Mouse (Mus musculus): Measurements from ENCODE around the gene Slit3. TPM values are rescaled to one million over a fixed set of nuclear protein-coding genes. Genes with fewer than 3 reads are reported as not detected.

Gene Slit3
- total and polyA plus RNA-seq, 3 experiments, result 0.55 to 4.8 (median 2.8) TPM

- Histone ChIP-seq H3K4me3 (replicated peaks in 1 of 3; ENCODE audit: low read depth in 2 of 3, low read length in 2 of 3, poor library complexity in 1 of 3) (no peak overlapping the region), H3K79me2 (replicated peaks; ENCODE audit: control insufficient read depth, extremely low read depth, insufficient read depth, poor library complexity, severe bottlenecking) (no peaks in the 10 kb centered on the region), H3K4me1 (ENCODE audit: control insufficient read depth in 1 of 2, insufficient read depth in 2 of 2) (no peaks in the 10 kb centered on the region), H3K9me3 (replicated peaks; ENCODE audit: low read length) (no peaks in the 10 kb centered on the region), H3K9ac (ENCODE audit: insufficient read depth, low read depth) (no peak overlapping the region), H3K27ac (ENCODE audit: insufficient read depth, low read depth) (no peak overlapping the region), H3K36me3 (replicated peaks in 1 of 2; ENCODE audit: control insufficient read depth in 1 of 2, insufficient read depth in 1 of 2, low read length in 1 of 2) (no peaks in the 10 kb centered on the region), H3K4me2 (ENCODE audit: insufficient read depth, low read depth, poor library complexity, severe bottlenecking) (no peak overlapping the region), H3K27me3 (replicated peaks) (no peaks in the 10 kb centered on the region)
- in situ Hi-C loops (cut with MboI; ENCODE audit: low pct_ligation_motif_present, low pct_unique_long_range_greater_than_20kb, low sequenced_read_pairs) (loop anchor here (25.0 kb wide), 1 partner anchor 231 kb away; no protein-coding TSS in a partner anchor), dilution Hi-C loops (cut with MboI; ENCODE audit: extremely low pct_ligation_motif_present, extremely low pct_unique_long_range_greater_than_20kb, low sequenced_read_pairs) (no loop called here)
- DNase-seq (ENCODE audit: extremely low read depth), result no peak
- TF ChIP-seq ZKSCAN1 (IDR thresholded peaks at IDR 0.05; ENCODE audit: borderline replicate concordance, low read depth, low read length), result no peak
- no peak for TF ChIP-seq ZC3H11A (IDR thresholded peaks at IDR 0.05; ENCODE audit: low read depth, low read length)
- TF ChIP-seq ELF1 (IDR thresholded peaks at IDR 0.05; ENCODE audit: low read depth, low read length), result no peak
- TF ChIP-seq SMC3 (IDR thresholded peaks at IDR 0.05; ENCODE audit: low read depth, low read length), result no peak
Observed at GRCm38 (mm10) chr11:35431130-35431529, 310.1 kb downstream of the Slit3 start.

DNA sequence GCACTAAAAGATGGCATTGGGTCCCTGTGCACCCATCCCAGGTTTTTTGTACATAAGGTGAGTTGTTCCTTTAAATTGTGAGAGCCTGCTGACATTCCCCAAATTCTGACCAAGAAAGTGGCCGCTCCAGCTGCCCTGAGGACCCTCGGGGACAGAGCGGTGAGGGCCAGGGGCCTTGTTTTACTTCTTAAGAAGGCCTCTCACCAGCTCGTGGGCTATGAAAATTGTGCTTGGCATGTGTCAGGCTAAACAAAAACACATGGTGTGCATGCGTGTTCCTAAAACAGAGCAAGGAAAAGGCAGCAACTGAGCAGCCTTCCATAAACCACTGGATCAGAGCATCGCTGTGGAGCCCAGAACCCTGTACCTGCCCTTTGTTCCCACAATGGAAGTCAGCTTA lies 316.5 kb downstream of the Slit3 start:
- Histone ChIP-seq H3K79me2 (replicated peaks; ENCODE audit: control insufficient read depth, extremely low read depth, insufficient read depth, poor library complexity, severe bottlenecking) (no peaks in the 10 kb centered on the region), H3K9ac (ENCODE audit: insufficient read depth, low read depth) (no peak overlapping the region), H3K36me3 (replicated peaks in 1 of 2; ENCODE audit: control insufficient read depth in 1 of 2, insufficient read depth in 1 of 2, low read length in 1 of 2) (no peaks in the 10 kb centered on the region), H3K27me3 (replicated peaks) (no peaks in the 10 kb centered on the region), H3K27ac (ENCODE audit: insufficient read depth, low read depth) (no peak overlapping the region), H3K4me1 (ENCODE audit: control insufficient read depth in 1 of 2, insufficient read depth in 2 of 2) (peaks cover 2 to 9% of the 10 kb centered on the region in 2 experiments; a peak in 3 of 4 replicates), H3K4me3 (replicated peaks in 1 of 3; ENCODE audit: low read depth in 2 of 3, low read length in 2 of 3, poor library complexity in 1 of 3) (no peak overlapping the region), H3K9me3 (replicated peaks; ENCODE audit: low read length) (no peaks in the 10 kb centered on the region), H3K4me2 (ENCODE audit: insufficient read depth, low read depth, poor library complexity, severe bottlenecking) (no peak overlapping the region)
- dilution Hi-C loops (cut with MboI; ENCODE audit: extremely low pct_ligation_motif_present, extremely low pct_unique_long_range_greater_than_20kb, low sequenced_read_pairs), result no loop called here
- in situ Hi-C loops (cut with MboI; ENCODE audit: low pct_ligation_motif_present, low pct_unique_long_range_greater_than_20kb, low sequenced_read_pairs), result loop anchor here (25.0 kb wide), 1 partner anchor 225 kb away; no protein-coding TSS in a partner anchor
- DNase-seq (ENCODE audit: extremely low read depth), result no peak
- TF ChIP-seq NELFE (IDR thresholded peaks at IDR 0.05; ENCODE audit: low read depth, low read length), result no peak
- TF ChIP-seq BHLHE40 (IDR thresholded peaks at IDR 0.05; ENCODE audit: low read depth, low read length), result no peak
- no peak for TF ChIP-seq SMC3 (IDR thresholded peaks at IDR 0.05; ENCODE audit: low read depth, low read length)
- no peak for TF ChIP-seq GABPA (IDR thresholded peaks at IDR 0.05; ENCODE audit: insufficient replicate concordance, low read depth, low read length)
- no peak for TF ChIP-seq SIN3A (IDR thresholded peaks at IDR 0.05; ENCODE audit: low read length)
- TF ChIP-seq POLR2A (IDR thresholded peaks at IDR 0.05; ENCODE audit: low read depth, low read length), result no peak
- no peak for TF ChIP-seq ZC3H11A (IDR thresholded peaks at IDR 0.05; ENCODE audit: low read depth, low read length)
- TF ChIP-seq NRF1 (IDR thresholded peaks at IDR 0.05; ENCODE audit: low read depth, low read length), result no peak
- TF ChIP-seq TBP (conservative IDR thresholded peaks at IDR 0.05; ENCODE audit: low read depth, low read length), result no peak
- no peak for TF ChIP-seq MAZ (IDR thresholded peaks at IDR 0.05; ENCODE audit: low read depth, low read length)
- TF ChIP-seq USF1 (IDR thresholded peaks at IDR 0.05; ENCODE audit: low read depth, low read length), result no peak

- H3K9me3 ChIP-seq (replicated peaks; ENCODE audit: low read length), result no peaks in the 10 kb centered on the region
- no peak for TF ChIP-seq ZC3H11A (IDR thresholded peaks at IDR 0.05; ENCODE audit: low read depth, low read length)
- TF ChIP-seq EP300 (IDR thresholded peaks at IDR 0.05; ENCODE audit: low read length), result no peak
- no peak for TF ChIP-seq NRF1 (IDR thresholded peaks at IDR 0.05; ENCODE audit: low read depth, low read length)
- TF ChIP-seq POLR2AphosphoS2 (IDR thresholded peaks at IDR 0.05; ENCODE audit: low read depth, low read length), result no peak
- H3K4me2 ChIP-seq (ENCODE audit: insufficient read depth, low read depth, poor library complexity, severe bottlenecking), result no peak overlapping the region
- no peaks in the 10 kb centered on the region for H3K36me3 ChIP-seq (replicated peaks in 1 of 2; ENCODE audit: control insufficient read depth in 1 of 2, insufficient read depth in 1 of 2, low read length in 1 of 2)
- no peak overlapping the region for H3K27ac ChIP-seq (ENCODE audit: insufficient read depth, low read depth)
- H3K79me2 ChIP-seq (replicated peaks; ENCODE audit: control insufficient read depth, extremely low read depth, insufficient read depth, poor library complexity, severe bottlenecking), result no peaks in the 10 kb centered on the region
- H3K4me1 ChIP-seq (ENCODE audit: control insufficient read depth in 1 of 2, insufficient read depth in 2 of 2), result peaks cover 2 to 22% of the 10 kb centered on the region in 2 experiments; a peak in 3 of 4 replicates
- no peak for DNase-seq (ENCODE audit: extremely low read depth)
- H3K4me3 ChIP-seq (replicated peaks in 1 of 3; ENCODE audit: low read depth in 2 of 3, low read length in 2 of 3, poor library complexity in 1 of 3), result no peak overlapping the region
- dilution Hi-C loops (cut with MboI; ENCODE audit: extremely low pct_ligation_motif_present, extremely low pct_unique_long_range_greater_than_20kb, low sequenced_read_pairs), result no loop called here
- in situ Hi-C loops (cut with MboI; ENCODE audit: low pct_ligation_motif_present, low pct_unique_long_range_greater_than_20kb, low sequenced_read_pairs), result loop anchor here (25.0 kb wide), 1 partner anchor 222 kb away; no protein-coding TSS in a partner anchor
- no peak overlapping the region for H3K9ac ChIP-seq (ENCODE audit: insufficient read depth, low read depth)
- H3K27me3 ChIP-seq (replicated peaks), result no peaks in the 10 kb centered on the region
Observed at GRCm38 (mm10) chr11:35440186-35440585, 319.2 kb downstream of the Slit3 start.
